Mouse (Mus musculus): Measurements from ENCODE around the gene Olfr104-ps.

GRCm38 (mm10) chr17:37339598-37339997, 19.8 kb upstream of the Olfr104-ps start, which contains the start of gene Olfr103:
- TF ChIP-seq POLR2A (IDR thresholded peaks at IDR 0.05; ENCODE audit: insufficient read length, low read depth) (no peak), MYOG (IDR thresholded peaks at IDR 0.05; ENCODE audit: control insufficient read depth in 1 of 3, insufficient read depth in 1 of 3, insufficient read length in 2 of 3, low read depth in 2 of 3) (no peak), POLR2AphosphoS2 (IDR thresholded peaks at IDR 0.05; ENCODE audit: insufficient read length, low read depth) (no peak)

All from myocyte (in vitro differentiated cells).